Mouse (Mus musculus) kidney, adult 2 months (tissue): Measurements from ENCODE around the gene 2310057M21Rik.

ENCODE experiments used
- CTCF ChIP-seq: fragments of 200-500 bp; conservative IDR thresholded peaks from 2 replicates; pipeline ENCODE4 v1.5.1; 2011; ENCODE audit warnings: low read depth, mild to moderate bottlenecking, control low read depth, low read length, moderate library complexity, mixed read lengths; ENCODE audit not compliant: insufficient read depth, insufficient read length
- POLR2A ChIP-seq: fragments of 200-500 bp; IDR thresholded peaks from one replicate; pipeline ENCODE4 v1.6.1; 2011; ENCODE audit warnings: low read depth, low read length, control low read depth

- no peak for TF ChIP-seq CTCF
- no peak for TF ChIP-seq POLR2A
Measured at GRCm38 (mm10) chr7:131331688-131332087, 30.9 kb downstream of the 2310057M21Rik start.
